Mouse (Mus musculus) kidney, adult 2 months (tissue): ENCODE measurements around the gene H2afy2. TPM values are rescaled to one million over a fixed set of nuclear protein-coding genes. Genes with fewer than 3 reads are reported as not detected.
A peak's percentile ranks its signal among the peaks of the same experiment; 100 is the strongest.

ENCODE experiments used
- DNase-seq: peaks from one replicate; pipeline ENCODE4 v3.0.0; 2021
- H3K27ac ChIP-seq: fragments of 200-500 bp; 2 replicates; pipeline ENCODE4 v1.5.1; 2012; ENCODE audit warnings: low read depth, low read length, control low read depth, inconsistent platforms; ENCODE audit not compliant: insufficient read depth
- H3K27me3 ChIP-seq: fragments of 200-500 bp; replicated peaks from 2 replicates; pipeline ENCODE4 v1.6.1; 2012; ENCODE audit warnings: mild to moderate bottlenecking, moderate library complexity, low read length, inconsistent platforms; ENCODE audit not compliant: control insufficient read depth, insufficient read depth
- H3K36me3 ChIP-seq: fragments of 200-500 bp; 2 replicates; pipeline ENCODE4 v1.6.1; 2012; ENCODE audit warnings: mild to moderate bottlenecking, moderate library complexity, low read length, inconsistent platforms; ENCODE audit not compliant: control insufficient read depth, insufficient read depth
- H3K4me1 ChIP-seq: fragments of 200-500 bp; 2 replicates; pipeline ENCODE4 v1.6.1; 2011; ENCODE audit warnings: low read length; ENCODE audit not compliant: control insufficient read depth, insufficient read depth
- H3K4me3 ChIP-seq: fragments of 200-500 bp; 2 replicates; pipeline ENCODE4 v1.5.1; 2011; ENCODE audit warnings: mild to moderate bottlenecking, low read depth, low read length, control low read depth; ENCODE audit not compliant: insufficient read depth
- CTCF ChIP-seq: fragments of 200-500 bp; conservative IDR thresholded peaks from 2 replicates; pipeline ENCODE4 v1.5.1; 2011; ENCODE audit warnings: low read depth, mild to moderate bottlenecking, control low read depth, low read length, moderate library complexity, mixed read lengths; ENCODE audit not compliant: insufficient read depth, insufficient read length
- POLR2A ChIP-seq: fragments of 200-500 bp; IDR thresholded peaks from one replicate; pipeline ENCODE4 v1.6.1; 2011; ENCODE audit warnings: low read depth, low read length, control low read depth
- WGBS: fragments of 180-500 bp; shearing (Covaris S2); methylation state at CpG from one replicate; pipeline ENCODE4 v1.1.7; 2018; 5-methylcytosine and 5-hydroxymethylcytosine counted together
- polyA plus RNA-seq: library from polyadenylated mRNA; depleted of rRNA; stranded (reverse); fragments of >200 nt; gene quantifications from 2 replicates; pipeline ENCODE4 v1.2.3, GENCODE M21; 2012

The H2afy2 gene
- polyA plus RNA-seq, 1 experiment = 6.1 TPM

- H3K27ac ChIP-seq = no peak overlapping the region
- no peaks in the 10 kb centered on the region for H3K36me3 ChIP-seq
- DNase-seq = no peak
- 93% methylated on average over 2 of the region's 2 CpGs for WGBS
- no peaks in the 10 kb centered on the region for H3K27me3 ChIP-seq
- TF ChIP-seq POLR2A (no peak), CTCF (no peak)
- H3K4me1 ChIP-seq = no peaks in the 10 kb centered on the region
- H3K4me3 ChIP-seq = no peak overlapping the region
These were observed 25.0 kb downstream of the H2afy2 start for GRCm38 (mm10) chr10:61758904-61759303.

- WGBS = 79% methylated on average over 14 of the region's 14 CpGs
- H3K4me3 ChIP-seq = no peak overlapping the region
- no peaks in the 10 kb centered on the region for H3K36me3 ChIP-seq
- TF ChIP-seq POLR2A (no peak), CTCF (no peak)
- no peaks in the 10 kb centered on the region for H3K27me3 ChIP-seq
- no peak overlapping the region for H3K27ac ChIP-seq
- H3K4me1 ChIP-seq = no peaks in the 10 kb centered on the region
- peak; percentile 67 for DNase-seq
These were observed 26.9 kb downstream of the H2afy2 start for GRCm38 (mm10) chr10:61757022-61757421.

- Histone ChIP-seq H3K4me3 (no peak overlapping the region), H3K27me3 (no peaks in the 10 kb centered on the region), H3K27ac (no peak overlapping the region), H3K4me1 (no peaks in the 10 kb centered on the region), H3K36me3 (no peaks in the 10 kb centered on the region)
- WGBS = 90% methylated on average over 23 of the region's 23 CpGs
- TF ChIP-seq POLR2A (no peak), CTCF (no peak)
- no peak for DNase-seq
These were observed 30.9 kb downstream of the H2afy2 start for GRCm38 (mm10) chr10:61753071-61753470.

GRCm38 (mm10) chr10:61751534-61752219 is 32.3 kb downstream of the H2afy2 start:
- Histone ChIP-seq H3K27me3 (no peaks in the 10 kb centered on the region), H3K36me3 (no peaks in the 10 kb centered on the region), H3K27ac (peak overlapping the region; percentile 48; the same call in 1 of the 2 replicates), H3K4me3 (no peak overlapping the region), H3K4me1 (no peaks in the 10 kb centered on the region)
- WGBS = 53% methylated on average over 20 of the region's 20 CpGs
- DNase-seq = peak; percentile 91
- no peak for TF ChIP-seq CTCF
- TF ChIP-seq POLR2A = no peak

- Histone ChIP-seq H3K27ac (no peak overlapping the region), H3K4me1 (no peaks in the 10 kb centered on the region), H3K36me3 (no peaks in the 10 kb centered on the region), H3K27me3 (no peaks in the 10 kb centered on the region), H3K4me3 (no peak overlapping the region)
- no peak for DNase-seq
- TF ChIP-seq CTCF (no peak), POLR2A (no peak)
- 85% methylated on average over 9 of the region's 9 CpGs for WGBS
These were observed 33.9 kb downstream of the H2afy2 start for GRCm38 (mm10) chr10:61750014-61750413.

GRCm38 (mm10) chr10:61747302-61747701 is 36.6 kb downstream of the H2afy2 start:
- no peak for TF ChIP-seq CTCF
- no peak for TF ChIP-seq POLR2A
- Histone ChIP-seq H3K4me1 (no peaks in the 10 kb centered on the region), H3K4me3 (no peak overlapping the region), H3K27me3 (no peaks in the 10 kb centered on the region), H3K36me3 (no peaks in the 10 kb centered on the region), H3K27ac (no peak overlapping the region)
- no peak for DNase-seq
- WGBS = 94% methylated on average over 13 of the region's 13 CpGs

GRCm38 (mm10) chr10:61745133-61745532 is 38.8 kb downstream of the H2afy2 start:
- DNase-seq = peak; percentile 41
- Histone ChIP-seq H3K27me3 (no peaks in the 10 kb centered on the region), H3K4me3 (no peak overlapping the region), H3K4me1 (no peaks in the 10 kb centered on the region), H3K36me3 (no peaks in the 10 kb centered on the region), H3K27ac (no peak overlapping the region)
- TF ChIP-seq CTCF (peak; percentile 53), POLR2A (no peak)
- 91% methylated on average over 4 of the region's 4 CpGs for WGBS
